Mouse (Mus musculus): Measurements from ENCODE around the gene Gm42669. TPM values are rescaled to one million over a fixed set of nuclear protein-coding genes. Genes with fewer than 3 reads are reported as not detected.

Gm42669 gene
- total and polyA plus RNA-seq, 2 experiments from 2014 or later, result 0.21 to 0.29 TPM

GRCm38 (mm10) chr5:107541696-107542095, 34.3 kb downstream of the Gm42669 start:
- Histone ChIP-seq H3K4me2 (ENCODE audit: low read depth) (no peak overlapping the region), H3K27ac (ENCODE audit: low read depth, low read length) (peak overlapping the region; percentile 5; the same call in 1 of the 2 replicates), H3K27me3 (ENCODE audit: insufficient read depth, low read length) (no peaks in the 10 kb centered on the region), H3K36me3 (ENCODE audit: insufficient read depth) (no peaks in the 10 kb centered on the region), H3K9ac (no peak overlapping the region), H3K4me3 (ENCODE audit: low read depth, low read length) (no peak overlapping the region), H3K9me3 (ENCODE audit: low read length) (no peaks in the 10 kb centered on the region), H3K4me1 (ENCODE audit: insufficient read depth) (no peaks in the 10 kb centered on the region)
- no peak for TF ChIP-seq CTCF (IDR thresholded peaks at IDR 0.05; ENCODE audit: low read depth)
- WGBS, result 13% methylated on average over 7 of the region's 7 CpGs
- ATAC-seq (no peak), DNase-seq (peak; percentile 3)

GRCm38 (mm10) chr5:107545927-107546326, 38.5 kb downstream of the Gm42669 start:
- Histone ChIP-seq H3K27me3 (ENCODE audit: insufficient read depth, low read length) (no peaks in the 10 kb centered on the region), H3K36me3 (ENCODE audit: insufficient read depth) (peaks cover 9% of the 10 kb centered on the region), H3K4me2 (ENCODE audit: low read depth) (no peak overlapping the region), H3K9me3 (ENCODE audit: low read length) (no peaks in the 10 kb centered on the region), H3K4me1 (ENCODE audit: insufficient read depth) (no peaks in the 10 kb centered on the region), H3K4me3 (ENCODE audit: low read depth, low read length) (no peak overlapping the region), H3K9ac (no peak overlapping the region), H3K27ac (ENCODE audit: low read depth, low read length) (no peak overlapping the region)
- no peak for TF ChIP-seq CTCF (IDR thresholded peaks at IDR 0.05; ENCODE audit: low read depth)
- DNase-seq (no peak), ATAC-seq (no peak)
- WGBS, result 86% methylated on average over 4 of the region's 4 CpGs

GRCm38 (mm10) chr5:107547955-107548354, 40.5 kb downstream of the Gm42669 start:
- TF ChIP-seq CTCF (IDR thresholded peaks at IDR 0.05; ENCODE audit: low read depth), result no peak
- no peaks in the 10 kb centered on the region for H3K9me3 ChIP-seq (ENCODE audit: low read length)
- no peak overlapping the region for H3K9ac ChIP-seq
- ATAC-seq (no peak), DNase-seq (no peak)
- 89% methylated on average over 3 of the region's 3 CpGs for WGBS
- no peak overlapping the region for H3K27ac ChIP-seq (ENCODE audit: low read depth, low read length)
- no peaks in the 10 kb centered on the region for H3K27me3 ChIP-seq (ENCODE audit: insufficient read depth, low read length)
- H3K4me1 ChIP-seq (ENCODE audit: insufficient read depth), result no peaks in the 10 kb centered on the region
- H3K4me2 ChIP-seq (ENCODE audit: low read depth), result no peak overlapping the region
- H3K36me3 ChIP-seq (ENCODE audit: insufficient read depth), result peaks cover 20% of the 10 kb centered on the region
- no peak overlapping the region for H3K4me3 ChIP-seq (ENCODE audit: low read depth, low read length)

GRCm38 (mm10) chr5:107548444-107548843, 41.0 kb downstream of the Gm42669 start:
- WGBS, result 93% methylated on average over 3 of the region's 3 CpGs
- H3K9me3 ChIP-seq (ENCODE audit: low read length), result no peaks in the 10 kb centered on the region
- H3K4me3 ChIP-seq (ENCODE audit: low read depth, low read length), result no peak overlapping the region
- H3K4me2 ChIP-seq (ENCODE audit: low read depth), result no peak overlapping the region
- no peak overlapping the region for H3K27ac ChIP-seq (ENCODE audit: low read depth, low read length)
- no peak for TF ChIP-seq CTCF (IDR thresholded peaks at IDR 0.05; ENCODE audit: low read depth)
- ATAC-seq, result no peak
- no peaks in the 10 kb centered on the region for H3K27me3 ChIP-seq (ENCODE audit: insufficient read depth, low read length)
- H3K36me3 ChIP-seq (ENCODE audit: insufficient read depth), result peaks cover 21% of the 10 kb centered on the region
- no peak for DNase-seq
- H3K9ac ChIP-seq, result no peak overlapping the region
- no peaks in the 10 kb centered on the region for H3K4me1 ChIP-seq (ENCODE audit: insufficient read depth)

- Histone ChIP-seq H3K4me1 (ENCODE audit: insufficient read depth) (no peaks in the 10 kb centered on the region), H3K4me2 (ENCODE audit: low read depth) (no peak overlapping the region), H3K27me3 (ENCODE audit: insufficient read depth, low read length) (no peaks in the 10 kb centered on the region), H3K4me3 (ENCODE audit: low read depth, low read length) (no peak overlapping the region), H3K9me3 (ENCODE audit: low read length) (no peaks in the 10 kb centered on the region), H3K36me3 (ENCODE audit: insufficient read depth) (peaks cover 38% of the 10 kb centered on the region), H3K27ac (ENCODE audit: low read depth, low read length) (no peak overlapping the region), H3K9ac (no peak overlapping the region)
- no peak for DNase-seq
- ATAC-seq, result no peak
- no peak for TF ChIP-seq CTCF (IDR thresholded peaks at IDR 0.05; ENCODE audit: low read depth)
- WGBS, result 90% methylated on average over 5 of the region's 5 CpGs
Observed at GRCm38 (mm10) chr5:107554336-107554735, 46.9 kb downstream of the Gm42669 start.

GRCm38 (mm10) chr5:107556969-107557368, 49.5 kb downstream of the Gm42669 start:
- H3K36me3 ChIP-seq (ENCODE audit: insufficient read depth), result peaks cover 49% of the 10 kb centered on the region
- ATAC-seq, result no peak

GRCm38 (mm10) chr5:107569148-107569547, 61.7 kb downstream of the Gm42669 start:
- peak; percentile 79 for ATAC-seq
- H3K27ac ChIP-seq (ENCODE audit: low read depth, low read length), result no peak overlapping the region
- H3K9ac ChIP-seq, result no peak overlapping the region
- DNase-seq, result peak; percentile 28
- H3K4me3 ChIP-seq (ENCODE audit: low read depth, low read length), result no peak overlapping the region
- TF ChIP-seq CTCF (IDR thresholded peaks at IDR 0.05; ENCODE audit: low read depth), result no peak
- H3K4me2 ChIP-seq (ENCODE audit: low read depth), result no peak overlapping the region
- 84% methylated on average over 9 of the region's 9 CpGs for WGBS
- peaks cover 37% of the 10 kb centered on the region for H3K36me3 ChIP-seq (ENCODE audit: insufficient read depth)
- H3K27me3 ChIP-seq (ENCODE audit: insufficient read depth, low read length), result no peaks in the 10 kb centered on the region
- H3K4me1 ChIP-seq (ENCODE audit: insufficient read depth), result no peaks in the 10 kb centered on the region
- H3K9me3 ChIP-seq (ENCODE audit: low read length), result no peaks in the 10 kb centered on the region

More at GRCm38 (mm10) chr5:107556969-107557368, 49.5 kb downstream of the Gm42669 start:
- Histone ChIP-seq H3K9me3 (ENCODE audit: low read length) (no peaks in the 10 kb centered on the region), H3K4me2 (ENCODE audit: low read depth) (no peak overlapping the region), H3K4me1 (ENCODE audit: insufficient read depth) (no peaks in the 10 kb centered on the region), H3K27me3 (ENCODE audit: insufficient read depth, low read length) (no peaks in the 10 kb centered on the region), H3K9ac (no peak overlapping the region), H3K4me3 (ENCODE audit: low read depth, low read length) (no peak overlapping the region), H3K27ac (ENCODE audit: low read depth, low read length) (no peak overlapping the region)
- no peak for TF ChIP-seq CTCF (IDR thresholded peaks at IDR 0.05; ENCODE audit: low read depth)
- 80% methylated on average over 3 of the region's 3 CpGs for WGBS
- DNase-seq, result no peak
